Mouse (Mus musculus) ES-E14 (cell line): Measurements from ENCODE around the gene Nfam1. TPM values are rescaled to one million over a fixed set of nuclear protein-coding genes. Genes with fewer than 3 reads are reported as not detected.

Experiments
- DNase-seq: peaks from one replicate; pipeline ENCODE4 v3.0.0-alpha.2; 2013; ENCODE audit warnings: low read depth, low spot score
- H3K27ac ChIP-seq: 2 replicates; pipeline ENCODE4 v1.5.1; 2012; ENCODE audit warnings: low read depth, mild to moderate bottlenecking, low read length, moderate library complexity, mixed read lengths; ENCODE audit not compliant: poor library complexity, insufficient read depth, severe bottlenecking
- H3K36me3 ChIP-seq: 2 replicates; pipeline ENCODE4 v1.6.1; 2012; ENCODE audit warnings: mild to moderate bottlenecking, low read length, moderate library complexity, mixed read lengths; ENCODE audit not compliant: control insufficient read depth, poor library complexity, insufficient read depth, severe bottlenecking
- H3K4me1 ChIP-seq, 2 experiments: fragments of 150-350 bp in 1 of 2; sonication (generic) in 1 of 2; 2 replicates each; pipeline ENCODE4 v1.6.1; 2012; ENCODE audit warnings: low read length in 2 of 2, mild to moderate bottlenecking in 1 of 2, mixed read lengths in 1 of 2; ENCODE audit not compliant: control insufficient read depth in 2 of 2, insufficient read depth in 2 of 2, poor library complexity in 1 of 2
- H3K4me3 ChIP-seq, 2 experiments: fragments of 150-350 bp in 1 of 2; sonication (generic) in 1 of 2; 2 replicates each; pipeline ENCODE4 v1.5.1; 2012; ENCODE audit warnings: low read length in 2 of 2, low read depth in 1 of 2, mild to moderate bottlenecking in 1 of 2, mixed read lengths in 1 of 2; ENCODE audit not compliant: insufficient read depth in 1 of 2, poor library complexity in 1 of 2, severe bottlenecking in 1 of 2
- H3K9ac ChIP-seq: 2 replicates; pipeline ENCODE4 v1.6.1; 2012; ENCODE audit warnings: low read depth, mild to moderate bottlenecking, low read length, mixed read lengths; ENCODE audit not compliant: poor library complexity, insufficient read depth, severe bottlenecking
- H3K9me3 ChIP-seq: fragments of 150-350 bp; sonication (generic); 2 replicates; pipeline ENCODE4 v1.6.1; 2012; ENCODE audit warnings: low read depth, mild to moderate bottlenecking, low read length; ENCODE audit not compliant: control insufficient read depth, insufficient read depth
- CHD2 ChIP-seq: IDR thresholded peaks from 2 replicates; pipeline ENCODE4 v1.6.1; 2014; ENCODE audit warnings: mild to moderate bottlenecking, low read depth, low read length, inconsistent platforms
- HCFC1 ChIP-seq: IDR thresholded peaks from 2 replicates; pipeline ENCODE4 v1.6.1; 2012; ENCODE audit warnings: low read length, inconsistent platforms, borderline replicate concordance; ENCODE audit not compliant: insufficient read depth
- MAFK ChIP-seq: IDR thresholded peaks from 2 replicates; pipeline ENCODE4 v1.6.1; 2014; ENCODE audit warnings: mild to moderate bottlenecking, low read depth, low read length, inconsistent platforms; ENCODE audit not compliant: insufficient read depth
- ZC3H11A ChIP-seq: IDR thresholded peaks from 2 replicates; pipeline ENCODE4 v1.6.1; 2012; ENCODE audit warnings: low read depth, mild to moderate bottlenecking, inconsistent platforms, low read length, borderline replicate concordance
- ZNF384 ChIP-seq: IDR thresholded peaks from 2 replicates; pipeline ENCODE4 v1.6.1; 2012; ENCODE audit warnings: low read depth, low read length, inconsistent platforms
- in situ Hi-C, 2 experiments: fragments of 600-800 bp; cut with MboI; formaldehyde crosslinking; loops; one replicate each; pipeline ENCODE4 v1.15.1; 2025; ENCODE audit warnings: low sequenced_read_pairs in 2 of 2, inconsistent platforms in 1 of 2; ENCODE audit not compliant: unreplicated experiment in 2 of 2
- total RNA-seq: library from RNA; depleted of rRNA; stranded (reverse); fragments of 300-350 nt; gene quantifications from 2 replicates; pipeline ENCODE4 v1.2.3, GENCODE M21; 2012

Nfam1 gene
- total RNA-seq, 1 experiment, result 2.1 TPM

GRCm38 (mm10) chr15:82982724-82983415 lies 50.2 kb downstream of the Nfam1 start:
- no peak for DNase-seq
- no peak overlapping the region for H3K9ac ChIP-seq

GRCm38 (mm10) chr15:82981676-82982520 lies 51.2 kb downstream of the Nfam1 start:
- Histone ChIP-seq H3K9me3 (no peaks in the 10 kb centered on the region), H3K36me3 (no peaks in the 10 kb centered on the region), H3K27ac (no peak overlapping the region; the same call in 1 of the 2 replicates), H3K4me3 (no peak overlapping the region), H3K9ac (no peak overlapping the region), H3K4me1 (peaks cover 13 to 18% of the 10 kb centered on the region in 2 experiments)
- in situ Hi-C loops, result no loop called here
- DNase-seq, result no peak
- no peak for TF ChIP-seq MAFK
- no peak for TF ChIP-seq ZC3H11A
- TF ChIP-seq ZNF384, result no peak
- no peak for TF ChIP-seq HCFC1
- no peak for TF ChIP-seq CHD2

More at GRCm38 (mm10) chr15:82982724-82983415, 50.2 kb downstream of the Nfam1 start:
- TF ChIP-seq MAFK (no peak), HCFC1 (no peak), ZNF384 (no peak), CHD2 (no peak), ZC3H11A (no peak)
- in situ Hi-C loops, result no loop called here
- Histone ChIP-seq H3K27ac (no peak overlapping the region), H3K4me3 (no peak overlapping the region), H3K9me3 (no peaks in the 10 kb centered on the region), H3K36me3 (no peaks in the 10 kb centered on the region), H3K4me1 (peaks cover 13 to 18% of the 10 kb centered on the region in 2 experiments)

GRCm38 (mm10) chr15:82979531-82979930 lies 53.6 kb downstream of the Nfam1 start:
- no peaks in the 10 kb centered on the region for H3K9me3 ChIP-seq
- no peaks in the 10 kb centered on the region for H3K36me3 ChIP-seq
- no peak overlapping the region for H3K9ac ChIP-seq
- in situ Hi-C loops, result no loop called here
- peaks cover 15% of the 10 kb centered on the region in 2 experiments for H3K4me1 ChIP-seq
- H3K27ac ChIP-seq, result no peak overlapping the region
- no peak overlapping the region for H3K4me3 ChIP-seq
- no peak for TF ChIP-seq ZC3H11A
- TF ChIP-seq MAFK, result no peak
- TF ChIP-seq CHD2, result no peak
- TF ChIP-seq ZNF384, result no peak
- TF ChIP-seq HCFC1, result no peak
- no peak for DNase-seq

DNA sequence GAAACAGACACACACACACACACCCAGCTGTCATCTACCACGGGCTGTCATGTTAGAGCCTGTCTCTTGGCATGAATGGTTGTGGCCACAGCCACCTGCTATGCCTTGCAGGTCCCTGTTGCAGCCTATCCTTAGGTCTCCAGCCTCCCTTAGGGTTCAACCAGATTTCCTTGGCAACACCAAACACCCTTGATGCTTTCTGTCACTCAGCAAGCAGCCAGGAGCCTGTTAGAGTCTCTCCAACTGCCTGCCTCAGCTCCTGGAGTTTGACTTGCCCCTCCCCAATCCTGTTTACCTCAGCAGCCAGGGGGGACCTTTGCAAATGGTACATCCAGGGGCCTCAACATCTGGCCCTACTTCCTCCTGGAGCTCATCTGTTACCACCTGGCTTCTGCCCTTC lies 58.6 kb downstream of the Nfam1 start:
- Histone ChIP-seq H3K27ac (no peak overlapping the region), H3K36me3 (no peaks in the 10 kb centered on the region), H3K4me3 (no peak overlapping the region), H3K9ac (no peak overlapping the region), H3K4me1 (peaks cover 2 to 4% of the 10 kb centered on the region in 2 experiments; a peak in 2 of 4 replicates), H3K9me3 (no peaks in the 10 kb centered on the region)
- no peak for DNase-seq
- in situ Hi-C loops, result no loop called here
- TF ChIP-seq ZC3H11A (no peak), ZNF384 (no peak), MAFK (no peak), CHD2 (no peak), HCFC1 (no peak)
